Mouse (Mus musculus) retina, embryonic 14.5 days (tissue): ENCODE measurements at regions not wholly inside any gene's neighbourhood (a gene's known extent, or its start where the extent isn't known, plus 50 kb on each side); places are given as distances from the start of the nearest gene placed in this dataset.
A peak's percentile ranks its signal among the peaks of the same experiment; 100 is the strongest.

Experiments
- DNase-seq: peaks from one replicate; pipeline ENCODE4 v3.0.0-alpha.2; 2015; ENCODE audit warnings: low spot score

DNA sequence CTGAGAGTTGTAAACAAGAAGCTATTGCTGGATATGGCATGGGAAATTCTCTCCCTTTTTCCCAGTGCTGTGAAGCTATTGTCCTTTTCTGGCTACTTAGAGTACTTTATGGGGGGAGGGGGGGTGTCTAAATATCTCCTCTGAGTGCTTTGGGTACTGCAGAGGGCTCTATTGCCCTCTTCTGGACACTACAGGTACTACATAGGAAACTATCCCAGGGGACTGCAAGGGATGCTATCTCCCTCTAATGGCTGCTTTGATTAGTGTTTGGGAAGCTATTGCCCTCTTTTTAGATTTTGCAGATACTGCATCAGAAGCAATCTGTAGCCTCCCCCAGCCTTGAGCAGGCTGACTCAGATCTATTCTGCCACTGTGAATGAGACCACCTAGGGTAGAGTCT is 55.8 kb upstream of the 5430402E10Rik start:
- DNase-seq, result peak; percentile 2
